Mouse (Mus musculus): ENCODE data around the gene Pou2f2.

DNA sequence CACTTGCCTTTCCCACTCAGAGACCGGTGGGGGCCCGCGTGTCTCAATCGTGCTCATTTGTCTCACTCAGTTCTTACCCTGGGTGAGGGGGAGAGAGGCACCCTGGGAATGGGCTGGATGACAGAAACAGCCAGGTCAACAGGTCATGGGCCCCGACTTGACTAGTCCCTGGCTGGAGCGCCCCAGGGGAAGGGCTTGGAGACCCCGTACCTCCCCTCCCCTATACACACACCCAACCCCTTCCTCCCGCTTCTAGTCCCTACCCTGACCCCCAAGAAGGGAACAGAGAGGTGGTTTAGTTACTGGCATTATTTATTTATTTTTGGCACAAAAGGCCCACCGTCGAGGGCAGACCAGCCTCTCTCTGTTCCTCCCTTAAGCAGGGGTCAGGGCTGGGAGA, 91.0 kb downstream of the Pou2f2 start:
- TF ChIP-seq GATA1 (IDR thresholded peaks at IDR 0.05; ENCODE audit: borderline replicate concordance, low read length) (no peak), FLI1 (IDR thresholded peaks at IDR 0.05; ENCODE audit: low read length) (no peak)
